Mouse (Mus musculus) ES-Bruce4 (cell line): ENCODE measurements around the gene Copz1.

ENCODE experiments used
- CTCF ChIP-seq: IDR thresholded peaks from one replicate; pipeline ENCODE4 v1.8.1; 2011; ENCODE audit warnings: low read depth, low read length
- POLR2A ChIP-seq: IDR thresholded peaks from one replicate; pipeline ENCODE4 v1.8.1; 2011; ENCODE audit warnings: low read length; ENCODE audit not compliant: insufficient read depth

DNA sequence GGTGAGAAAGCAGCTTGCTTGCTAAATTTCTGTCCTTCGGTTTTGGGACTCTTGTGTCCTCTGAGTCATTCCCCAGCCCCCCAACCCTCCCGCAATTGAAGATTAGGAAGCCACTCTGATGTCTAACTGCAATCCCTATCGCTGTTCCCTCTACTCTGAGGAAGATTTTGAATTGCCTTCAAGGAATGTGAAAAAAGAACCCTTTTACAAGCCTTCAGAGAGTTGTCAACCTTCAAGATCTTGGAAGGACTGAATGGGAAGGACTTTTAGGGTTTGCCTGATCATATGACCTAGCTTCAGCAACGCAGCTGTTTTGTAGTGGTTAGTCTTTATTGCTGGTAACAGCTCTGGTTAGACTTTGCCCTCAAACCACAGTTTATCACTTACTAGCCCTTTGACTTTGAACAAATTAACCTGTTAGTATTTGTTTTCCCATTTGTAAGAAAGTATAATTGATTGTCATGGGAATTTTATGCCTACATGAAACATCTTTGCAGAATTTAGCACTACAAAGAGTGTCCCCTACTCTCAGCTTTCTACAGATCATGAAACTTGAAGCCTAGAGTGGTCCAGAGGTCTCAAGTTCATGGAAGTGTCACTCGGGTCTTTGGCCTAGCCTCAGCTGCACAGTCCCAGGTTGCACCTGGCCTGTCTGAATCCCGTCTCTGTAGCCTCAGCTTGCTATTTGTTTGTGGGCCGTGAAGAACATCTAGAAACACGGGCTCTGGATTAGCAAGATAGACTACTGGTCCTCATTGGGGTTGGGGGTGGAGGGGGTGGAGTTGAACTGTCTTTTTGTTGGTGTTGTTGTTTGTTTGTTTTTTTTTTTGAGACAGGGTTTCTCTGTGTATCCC is 33.5 kb downstream of the Copz1 start:
- TF ChIP-seq CTCF (no peak), POLR2A (no peak)
